Mouse (Mus musculus): Measurements from ENCODE around the gene Vps4a. TPM values are rescaled to one million over a fixed set of nuclear protein-coding genes. Genes with fewer than 3 reads are reported as not detected.
"Not testable (repeated sequence)": the region's sequence is repeated elsewhere in the genome, so short reads cannot be mapped to it uniquely, and the experiment has no call there.

The Vps4a gene
- total RNA-seq (2014; fragmentation: Nextera tagmentation) (36.0 and 36.8 TPM in 2 replicates), total RNA-seq (2017) (25.0 and 42.5 TPM in 2 replicates)

GRCm38 (mm10) chr8:107030650-107031576 is at the start of gene Vps4a:
Gene Vps4a, plus strand, starts transcription at chr8:107031222.
- peak; percentile 84 for ATAC-seq (replicated peaks; ENCODE audit: low FRiP score, low TSS enrichment, poor library complexity, severe bottlenecking)

- no peak for ATAC-seq (replicated peaks; ENCODE audit: low FRiP score, low TSS enrichment, poor library complexity, severe bottlenecking)
Measured at GRCm38 (mm10) chr8:106985404-106985821, 45.6 kb upstream of the Vps4a start.

- no peak for ATAC-seq (replicated peaks; ENCODE audit: low FRiP score, low TSS enrichment, poor library complexity, severe bottlenecking)
Measured at GRCm38 (mm10) chr8:106985951-106986350, 45.1 kb upstream of the Vps4a start.

GRCm38 (mm10) chr8:106987557-106987956 is 43.5 kb upstream of the Vps4a start:
- no peak for ATAC-seq (replicated peaks; ENCODE audit: low FRiP score, low TSS enrichment, poor library complexity, severe bottlenecking)

GRCm38 (mm10) chr8:106991393-106991792 is 39.6 kb upstream of the Vps4a start:
- ATAC-seq (replicated peaks; ENCODE audit: low FRiP score, low TSS enrichment, poor library complexity, severe bottlenecking), result no peak

- not testable (repeated sequence) for ATAC-seq (replicated peaks; ENCODE audit: low FRiP score, low TSS enrichment, poor library complexity, severe bottlenecking)
Measured at GRCm38 (mm10) chr8:106996339-106996738, 34.7 kb upstream of the Vps4a start.

- no peak for ATAC-seq (replicated peaks; ENCODE audit: low FRiP score, low TSS enrichment, poor library complexity, severe bottlenecking)
Measured at GRCm38 (mm10) chr8:106997416-106997815, 33.6 kb upstream of the Vps4a start.

GRCm38 (mm10) chr8:106999068-106999467 is 32.0 kb upstream of the Vps4a start:
- ATAC-seq (replicated peaks; ENCODE audit: low FRiP score, low TSS enrichment, poor library complexity, severe bottlenecking), result no peak

GRCm38 (mm10) chr8:107002532-107002931 is 28.5 kb upstream of the Vps4a start:
- peak; percentile 99 for ATAC-seq (replicated peaks; ENCODE audit: low FRiP score, low TSS enrichment, poor library complexity, severe bottlenecking)

GRCm38 (mm10) chr8:107007795-107008194 is 23.2 kb upstream of the Vps4a start:
- no peak for ATAC-seq (replicated peaks; ENCODE audit: low FRiP score, low TSS enrichment, poor library complexity, severe bottlenecking)

- ATAC-seq (replicated peaks; ENCODE audit: low FRiP score, low TSS enrichment, poor library complexity, severe bottlenecking), result no peak
Measured at GRCm38 (mm10) chr8:107012666-107013065, 18.4 kb upstream of the Vps4a start.

- ATAC-seq (replicated peaks; ENCODE audit: low FRiP score, low TSS enrichment, poor library complexity, severe bottlenecking), result no peak
Measured at GRCm38 (mm10) chr8:107014915-107015314, 16.1 kb upstream of the Vps4a start.

GRCm38 (mm10) chr8:107023479-107023878 is 7.5 kb upstream of the Vps4a start:
- ATAC-seq (replicated peaks; ENCODE audit: low FRiP score, low TSS enrichment, poor library complexity, severe bottlenecking), result no peak

- no peak for ATAC-seq (replicated peaks; ENCODE audit: low FRiP score, low TSS enrichment, poor library complexity, severe bottlenecking)
Measured at GRCm38 (mm10) chr8:107029310-107029709, 1.7 kb upstream of the Vps4a start.

- ATAC-seq (replicated peaks; ENCODE audit: low FRiP score, low TSS enrichment, poor library complexity, severe bottlenecking), result no peak
Measured at GRCm38 (mm10) chr8:107030058-107030457, 964 bp upstream of the Vps4a start.

GRCm38 (mm10) chr8:107031577-107032090 is 612 bp downstream of the Vps4a start:
- ATAC-seq (replicated peaks; ENCODE audit: low FRiP score, low TSS enrichment, poor library complexity, severe bottlenecking), result 0 out of 2 replicates have a peak, but pooled peaks have one; percentile 2

- not testable (repeated sequence) for ATAC-seq (replicated peaks; ENCODE audit: low FRiP score, low TSS enrichment, poor library complexity, severe bottlenecking)
Measured at GRCm38 (mm10) chr8:107033609-107034008, 2.6 kb downstream of the Vps4a start.

- ATAC-seq (replicated peaks; ENCODE audit: low FRiP score, low TSS enrichment, poor library complexity, severe bottlenecking), result no peak
Measured at GRCm38 (mm10) chr8:107035641-107036040, 4.6 kb downstream of the Vps4a start.

GRCm38 (mm10) chr8:107036626-107037025 is 5.6 kb downstream of the Vps4a start:
- ATAC-seq (replicated peaks; ENCODE audit: low FRiP score, low TSS enrichment, poor library complexity, severe bottlenecking), result no peak

GRCm38 (mm10) chr8:107040632-107041031 is 9.6 kb downstream of the Vps4a start:
- ATAC-seq (replicated peaks; ENCODE audit: low FRiP score, low TSS enrichment, poor library complexity, severe bottlenecking), result no peak

GRCm38 (mm10) chr8:107045478-107045877 is 14.5 kb downstream of the Vps4a start:
- ATAC-seq (replicated peaks; ENCODE audit: low FRiP score, low TSS enrichment, poor library complexity, severe bottlenecking), result no peak
